Mouse (Mus musculus): ENCODE measurements around the gene Poc1a. TPM values are rescaled to one million over a fixed set of nuclear protein-coding genes. Genes with fewer than 3 reads are reported as not detected.

The Poc1a gene
- polyA plus RNA-seq, 1 experiment = 3.9 TPM

DNA sequence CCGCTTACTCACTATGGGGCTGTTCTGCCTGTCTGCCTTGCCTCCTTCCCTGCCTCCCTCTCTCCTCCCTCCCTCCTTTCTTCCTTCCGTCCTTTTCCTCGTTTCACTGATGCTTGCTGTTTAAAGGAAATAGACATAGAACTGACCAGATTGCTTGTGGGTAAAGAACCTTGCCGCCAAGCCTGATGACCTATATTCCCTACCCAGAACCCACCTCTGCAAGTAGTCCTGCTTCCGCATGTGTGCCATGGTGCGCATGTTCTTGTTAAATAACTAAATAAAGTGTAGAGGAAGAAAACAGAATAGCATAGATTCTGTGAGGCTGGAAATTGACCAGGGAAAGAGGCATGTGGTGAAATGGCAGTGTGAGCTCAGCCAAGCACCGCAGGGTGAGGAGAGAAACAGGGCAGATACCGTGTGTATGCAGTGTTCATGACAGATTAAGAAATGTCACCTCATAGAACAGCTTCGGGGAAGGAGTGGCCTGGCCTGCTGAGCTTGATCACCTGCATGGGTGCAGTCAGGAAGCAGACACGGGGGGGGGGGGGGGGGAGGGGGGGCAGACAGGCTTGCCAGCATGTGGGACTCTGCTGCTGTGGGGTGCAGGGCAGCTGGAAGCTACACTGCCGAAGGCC, 20.7 kb downstream of the Poc1a start:
- DNase-seq (ENCODE audit: low spot score) = no peak

- DNase-seq (ENCODE audit: low spot score) = no peak
These were observed 21.7 kb downstream of the Poc1a start for GRCm38 (mm10) chr9:106302446-106303150.

DNA sequence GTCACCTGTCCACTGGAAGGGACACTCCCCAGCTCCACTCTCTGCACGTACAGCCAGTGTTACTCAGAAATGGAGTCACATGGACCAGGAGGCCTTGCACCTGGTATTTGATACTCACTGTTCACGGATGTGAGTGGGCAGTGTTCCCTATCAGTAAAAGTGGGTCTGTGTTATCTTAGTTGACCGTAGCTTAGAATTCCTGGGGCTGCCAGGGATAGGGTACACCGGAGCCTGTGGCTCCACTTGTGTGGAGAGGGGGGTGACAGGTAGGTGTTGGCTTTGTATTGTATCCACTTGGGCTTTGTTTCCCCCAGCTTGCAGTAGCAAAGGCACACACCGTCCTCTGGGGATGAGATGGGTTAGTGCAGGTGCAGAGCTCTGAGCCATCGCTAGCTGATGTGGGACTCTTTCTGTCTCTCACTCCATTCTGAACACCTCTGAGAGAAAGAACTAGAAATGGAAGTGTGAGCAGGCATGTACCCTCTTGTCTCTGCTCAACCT, 22.6 kb downstream of the Poc1a start:
- no peak for DNase-seq (ENCODE audit: low spot score)

- no peak for DNase-seq (ENCODE audit: low spot score)
These were observed 24.4 kb downstream of the Poc1a start for GRCm38 (mm10) chr9:106305228-106305627.

DNA sequence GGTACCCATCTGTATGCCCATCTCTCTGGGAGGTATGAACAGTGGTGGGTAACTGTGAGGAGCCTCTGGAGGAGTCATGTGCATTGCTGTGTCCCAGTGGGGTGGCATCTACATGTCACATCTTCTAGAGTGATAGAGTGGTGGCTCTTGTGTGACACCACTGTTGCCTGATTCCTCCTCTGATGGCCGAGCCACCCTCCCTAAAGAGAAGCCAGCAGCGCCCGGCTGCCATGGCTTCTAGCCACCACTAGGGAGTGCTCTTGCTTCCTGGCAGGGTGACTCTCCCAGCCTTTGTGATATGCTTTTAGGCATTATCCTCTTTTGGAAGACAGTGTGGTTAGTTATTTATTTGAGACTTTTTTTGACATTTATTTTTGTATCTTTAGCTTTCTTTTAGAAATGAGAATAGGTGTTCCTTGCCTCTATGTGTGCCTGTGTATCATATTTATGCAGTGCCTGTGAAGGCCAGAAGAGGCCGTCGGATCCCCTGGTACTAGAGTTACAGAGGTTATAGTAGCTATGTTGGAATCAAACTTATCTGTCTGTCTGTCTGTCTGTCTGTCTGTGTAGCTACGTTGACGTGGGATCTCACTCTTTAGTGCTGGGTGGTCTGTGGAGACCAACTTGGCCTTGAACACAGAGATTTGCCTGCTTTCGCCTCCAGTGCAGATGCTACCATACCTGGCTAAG, 25.9 kb downstream of the Poc1a start:
- peak; percentile 53 for DNase-seq (ENCODE audit: low spot score)

DNA sequence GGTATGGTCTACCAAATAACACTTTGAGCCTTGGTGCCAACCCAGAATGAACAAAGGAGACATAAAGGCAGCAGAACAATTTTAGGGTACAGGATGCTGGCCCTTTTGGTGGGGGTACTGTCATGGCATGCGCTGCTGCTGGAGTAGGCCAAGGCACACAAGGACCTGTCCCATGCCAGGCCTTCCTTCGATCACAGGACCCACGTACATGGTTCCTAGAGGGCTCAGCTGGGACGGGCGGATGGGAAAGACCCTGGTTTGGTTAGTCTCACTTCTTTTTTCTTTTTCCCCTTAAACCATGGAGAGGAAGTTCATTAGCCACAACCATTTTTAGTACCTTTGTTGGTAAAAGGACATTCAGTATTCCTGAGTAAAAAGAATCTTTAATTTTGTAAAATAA, 27.3 kb downstream of the Poc1a start:
- DNase-seq (ENCODE audit: low spot score) = no peak

DNA sequence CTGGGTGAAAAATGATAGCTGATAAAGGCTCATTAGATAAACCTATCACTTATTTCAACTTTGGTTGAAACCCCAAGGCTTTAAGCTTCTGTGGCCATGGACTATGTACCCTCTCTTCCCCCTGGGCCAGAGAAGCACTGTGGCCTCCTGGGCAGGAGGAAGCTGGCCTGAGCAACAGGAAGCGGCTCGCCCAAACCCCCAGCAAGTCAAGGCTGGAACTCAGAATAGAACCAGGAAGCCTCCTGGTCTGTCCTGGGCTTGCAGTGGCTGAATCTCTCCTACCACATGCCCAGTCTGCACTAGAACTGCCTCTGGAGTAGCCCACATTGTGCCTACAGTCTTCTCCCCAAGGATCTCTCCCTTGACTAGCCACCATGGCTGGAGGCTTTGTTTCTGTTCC, 27.7 kb downstream of the Poc1a start:
- DNase-seq (ENCODE audit: low spot score) = no peak

GRCm38 (mm10) chr9:106308983-106309382, 28.1 kb downstream of the Poc1a start:
- no peak for DNase-seq (ENCODE audit: low spot score)

DNA sequence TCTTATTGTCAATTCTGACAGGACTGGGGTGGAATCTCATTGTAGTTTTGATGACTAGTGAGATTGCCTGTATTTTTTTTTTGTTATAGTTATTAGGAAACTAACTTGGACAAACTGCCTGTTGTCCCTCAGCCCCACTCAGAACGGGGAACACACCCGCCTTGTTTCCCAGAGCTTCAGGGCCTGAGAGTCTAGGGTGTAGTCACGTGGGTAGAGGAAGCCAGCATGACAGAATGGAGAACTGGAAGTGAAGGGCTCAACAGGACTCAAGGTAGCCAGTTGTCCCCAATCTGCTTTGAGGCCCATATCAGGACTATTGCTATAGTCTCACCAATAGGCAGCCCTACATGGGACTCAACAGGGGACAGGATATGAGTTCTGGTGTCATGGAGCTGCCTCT, 29.0 kb downstream of the Poc1a start:
- DNase-seq (ENCODE audit: low spot score) = no peak

DNA sequence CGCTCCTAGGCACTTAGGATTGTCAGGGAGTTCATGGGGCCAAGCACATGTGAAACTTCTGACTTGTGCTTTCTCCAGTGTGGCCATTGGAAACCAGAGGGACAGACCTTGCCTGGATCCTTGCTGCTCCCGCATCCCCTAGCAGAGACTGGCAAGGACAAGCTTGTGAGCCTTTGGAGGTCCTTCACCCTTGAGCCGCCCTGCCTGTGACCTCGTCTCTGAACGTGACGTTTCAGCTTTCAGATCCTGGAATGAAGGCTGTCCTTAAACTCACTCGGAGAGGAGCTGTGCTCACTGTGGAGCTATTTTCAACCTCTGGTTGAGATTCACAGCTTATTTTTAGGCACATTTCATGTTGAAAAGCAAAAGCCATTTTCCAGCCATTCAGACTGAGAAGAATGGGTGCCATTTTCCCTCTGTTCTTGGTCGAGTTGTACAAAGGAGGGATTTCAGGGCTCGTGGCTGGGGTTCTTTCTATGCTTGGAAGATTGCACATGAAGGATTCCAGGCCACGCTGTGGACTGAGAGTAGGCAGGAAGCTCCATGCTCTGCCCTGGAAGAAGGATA, 30.8 kb downstream of the Poc1a start:
- DNase-seq (ENCODE audit: low spot score) = no peak

GRCm38 (mm10) chr9:106312950-106313360, 32.1 kb downstream of the Poc1a start:
- DNase-seq (ENCODE audit: low spot score) = no peak

- DNase-seq (ENCODE audit: low spot score) = no peak
These were observed 33.3 kb downstream of the Poc1a start for GRCm38 (mm10) chr9:106314196-106314595.

- DNase-seq (ENCODE audit: low spot score) = no peak
These were observed 37.2 kb downstream of the Poc1a start for GRCm38 (mm10) chr9:106318074-106318473.

DNA sequence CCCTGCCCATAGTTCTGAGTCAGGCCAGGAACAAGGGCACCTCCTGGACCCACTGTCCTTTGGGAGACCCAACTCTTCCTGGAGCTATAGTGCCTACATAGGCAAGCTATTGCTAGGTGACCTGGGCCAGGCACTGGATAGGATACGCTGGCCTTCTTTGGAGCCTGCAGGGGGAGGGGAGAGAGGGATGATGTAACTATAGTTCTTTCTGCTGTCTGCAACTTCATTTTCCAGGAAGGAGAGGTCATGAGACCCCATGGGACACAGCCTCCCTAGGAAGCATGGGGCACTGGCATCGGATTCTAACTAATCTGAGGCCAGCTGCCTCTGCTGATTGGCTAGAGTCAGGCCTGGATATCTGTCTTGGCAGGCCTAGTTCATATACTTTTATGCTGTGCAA, 38.2 kb downstream of the Poc1a start:
- DNase-seq (ENCODE audit: low spot score) = no peak

- DNase-seq (ENCODE audit: low spot score) = no peak
These were observed 41.6 kb downstream of the Poc1a start for GRCm38 (mm10) chr9:106322497-106322896.

GRCm38 (mm10) chr9:106326241-106326640, 45.4 kb downstream of the Poc1a start:
- DNase-seq (ENCODE audit: low spot score) = no peak

DNA sequence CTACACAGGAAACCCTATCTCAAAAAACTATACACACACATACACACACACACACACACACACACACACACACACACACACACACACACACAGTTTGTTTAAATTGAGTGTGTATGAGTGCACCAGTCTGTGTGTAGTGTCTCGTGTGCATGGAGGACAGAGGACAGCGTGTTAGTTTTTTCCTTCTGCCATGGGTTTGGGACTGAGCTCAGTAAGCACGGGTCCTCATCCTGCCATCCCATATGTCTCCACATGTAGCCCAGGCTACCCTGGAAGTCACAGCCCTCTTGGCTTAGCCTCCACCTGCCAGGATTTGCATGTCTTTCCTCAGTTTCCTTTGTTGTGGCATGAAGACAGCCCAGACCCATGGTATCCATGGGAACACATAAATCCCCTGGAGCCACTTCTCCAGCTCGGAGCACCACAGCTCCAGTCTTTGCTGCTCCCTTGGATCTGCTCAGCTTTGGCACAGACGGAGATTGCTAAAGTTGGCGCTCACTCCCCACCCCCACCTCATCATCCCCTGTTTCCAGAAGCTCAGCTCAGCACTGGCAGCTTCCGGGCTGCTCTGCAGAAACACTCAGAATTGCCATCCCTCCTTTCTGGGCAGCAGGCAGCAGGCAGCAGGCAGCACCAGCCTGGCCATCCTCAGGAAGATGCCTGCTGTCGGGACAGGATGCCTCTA, 46.4 kb downstream of the Poc1a start:
- DNase-seq (ENCODE audit: low spot score) = no peak

GRCm38 (mm10) chr9:106328068-106328610, 47.3 kb downstream of the Poc1a start:
- DNase-seq (ENCODE audit: low spot score) = no peak

DNA sequence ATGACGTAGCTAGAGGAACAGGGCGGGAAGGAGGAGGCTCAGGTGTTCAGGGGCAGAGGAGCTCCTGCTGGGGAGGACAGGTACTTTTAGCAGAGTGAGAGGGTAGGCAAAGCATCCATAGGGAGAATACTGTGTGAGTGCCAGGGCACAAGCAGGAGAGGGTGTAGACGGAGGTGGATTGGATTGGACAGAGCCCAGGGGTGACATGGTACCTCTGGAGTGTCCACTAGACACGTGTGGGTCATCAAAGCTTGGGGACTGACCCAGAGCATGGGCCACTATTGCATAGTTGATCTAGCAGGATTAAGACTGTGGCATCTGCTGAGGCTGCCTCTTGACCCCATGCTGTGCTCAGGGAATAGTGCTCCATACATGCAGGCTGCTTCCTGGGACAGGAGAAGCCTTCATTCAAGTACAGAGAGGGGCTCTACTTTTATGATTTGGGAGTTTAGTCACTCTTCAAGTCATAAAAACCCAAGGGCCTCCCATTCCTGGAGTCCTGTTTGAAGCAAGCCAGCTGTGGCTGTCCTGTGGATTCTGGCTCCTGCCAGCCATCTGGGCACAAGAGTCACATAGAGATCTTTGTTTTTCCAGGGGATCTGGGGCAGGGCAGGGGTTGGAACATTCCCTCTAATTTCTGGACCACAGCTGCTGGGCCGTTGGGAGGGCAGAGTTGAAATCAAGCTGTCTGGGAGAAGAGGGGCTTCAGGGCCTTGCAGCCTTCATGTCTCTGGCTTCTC, 48.1 kb downstream of the Poc1a start:
- DNase-seq (ENCODE audit: low spot score) = no peak

DNA sequence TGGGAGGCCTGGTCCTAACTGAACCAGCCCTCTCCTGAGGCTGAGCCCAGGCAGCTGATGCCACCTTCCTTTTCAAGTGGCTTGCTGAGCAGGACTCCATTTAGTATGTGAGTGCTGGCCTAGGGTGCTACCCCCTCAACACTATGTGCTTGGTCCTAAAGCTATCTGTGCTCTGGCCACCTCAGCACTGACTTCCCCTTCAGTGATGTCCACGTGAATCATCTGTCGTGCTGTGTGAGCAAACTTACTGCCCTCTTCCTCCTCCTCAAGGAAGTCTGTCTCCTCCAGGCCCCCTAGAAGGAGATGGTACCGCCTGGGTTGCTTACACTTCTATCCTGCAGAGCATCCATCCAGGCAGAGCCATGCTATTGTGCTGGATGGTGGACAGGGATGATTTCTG, 51.9 kb downstream of the Poc1a start:
- no peak for DNase-seq (ENCODE audit: low spot score)

GRCm38 (mm10) chr9:106337620-106338019, 56.8 kb downstream of the Poc1a start:
- no peak for DNase-seq (ENCODE audit: low spot score)
